ENCODE assay signal across 13 mouse cellular contexts in genomic region chr2:32681754-32682153, GRCm38 (mm10). TPM values are rescaled to one million over a fixed set of nuclear protein-coding genes. Genes with fewer than 3 reads are reported as not detected.
DNase-seq lines count a peak whose midpoint lies in the region; ATAC-seq and TF ChIP-seq lines count a peak whose summit lies in the region.
"Had no signal": no experiment of that assay in that cellular context is flagged by ENCODE, and none has a peak within 500 bp of the region (broad histone marks: within the 10 kb centered on the region; RNA-seq: fewer than 3 reads in every experiment).

No protein-coding gene starts in this region.

- peaks cover 68% of the 10 kb centered on the region for H3K36me3 ChIP-seq in heart, embryonic 15.5 days

- no peak overlapping the region for H3K4me2 ChIP-seq in heart, embryonic 15.5 days

- no peak overlapping the region for H3K4me3 ChIP-seq in heart, embryonic 15.5 days
- H3K4me3 ChIP-seq in embryonic fibroblast, embryonic 13.5 days (ENCODE audit: insufficient read depth, low read length): no peak overlapping the region
- H3K4me3 ChIP-seq: megakaryocyte, embryonic 14.5 days had no signal

- WGBS in heart, embryonic 15.5 days: 64% methylated on average over 6 of the region's 6 CpGs

- H3K9ac ChIP-seq in heart, embryonic 15.5 days: no peak overlapping the region

- peak; percentile 25; the same call in 1 of the 2 replicates for TF ChIP-seq POLR2A in embryonic fibroblast, embryonic 13.5 days (IDR thresholded peaks at IDR 0.05; ENCODE audit: low read depth, low read length)

- no peaks in the 10 kb centered on the region for H3K27me3 ChIP-seq in heart, embryonic 15.5 days
- H3K27me3 ChIP-seq: megakaryocyte, embryonic 14.5 days had no signal

- H3K27ac ChIP-seq in heart, embryonic 15.5 days: peak overlapping the region; percentile 33; the same call in 1 of the 2 replicates
- H3K27ac ChIP-seq in embryonic fibroblast, embryonic 13.5 days (ENCODE audit: insufficient read depth, low read length): no peak overlapping the region

- intact Hi-C loops in heart, postnatal 10 days (cut with DNase I): no loop called here

- no peak for DNase-seq in heart, postnatal 10 days
- DNase-seq in urinary bladder, postnatal 36 days (ENCODE audit: low spot score in 2 of 2): peak; percentile 43 to 48
- no peak for DNase-seq in urinary bladder, postnatal 4 days (ENCODE audit: low spot score in 2 of 2)
- no peak for DNase-seq in layer of hippocampus, adult 11-12 months (ENCODE audit: low spot score)
- no peak for DNase-seq in thymus, postnatal 10 days (ENCODE audit: low spot score in 2 of 2)

- no peak for TF ChIP-seq CTCF in embryonic fibroblast, embryonic 13.5 days (IDR thresholded peaks at IDR 0.05; ENCODE audit: borderline replicate concordance, insufficient read depth, low read length)

- no peak for ATAC-seq in heart, embryonic 15.5 days (replicated peaks; ENCODE audit: insufficient number of reproducible peaks, insufficient read depth, low FRiP score, low read depth)
- ATAC-seq in inflammation-experienced regulatory T-cells, adult 6 months: no peak

- H3K9me3 ChIP-seq in heart, embryonic 15.5 days (replicated peaks): no peaks in the 10 kb centered on the region
- H3K9me3 ChIP-seq: megakaryocyte, embryonic 14.5 days had no signal

- H3K4me1 ChIP-seq in heart, embryonic 15.5 days (replicated peaks): peaks cover 20% of the 10 kb centered on the region
- peaks cover 10% of the 10 kb centered on the region; the same call in 1 of the 2 replicates for H3K4me1 ChIP-seq in embryonic fibroblast, embryonic 13.5 days (ENCODE audit: control insufficient read depth, insufficient read depth, low read length)

RNA-seq across cellular contexts. Expression of gene Fpgs, which starts 22.2 kb away (rescaled TPM):
- polyA plus RNA-seq in heart, embryonic 15.5 days (2015; fragmentation: Nextera tagmentation; extraction: Ambion mirVana): 13.8 and 19.7 TPM in 2 replicates
- total RNA-seq in heart, postnatal 10 days (2021): 10 to 100 TPM in 1 of 2 experiments, 1 to 10 TPM in 1; 9.9 to 11.7 TPM
- 20.2 and 26.4 TPM in 2 replicates for polyA plus RNA-seq in embryonic fibroblast, embryonic 13.5 days (2011; ENCODE audit: insufficient read length, low read depth, missing spikeins)
- polyA plus RNA-seq in inflammation-experienced regulatory T-cells, adult 6 months (2017; shearing (Covaris generic)): 1 to 10 TPM; 3.2 to 7.2 (median 5.8) TPM

RNA-seq across cellular contexts. Expression of gene Cdk9, which starts 31.1 kb away (rescaled TPM):
- 45.5 and 66.6 TPM in 2 replicates for polyA plus RNA-seq in heart, embryonic 15.5 days (2015; fragmentation: Nextera tagmentation; extraction: Ambion mirVana)
- 10 to 100 TPM; 35.4 to 37.6 TPM for total RNA-seq in heart, postnatal 10 days (2021)
- polyA plus RNA-seq in embryonic fibroblast, embryonic 13.5 days (2011; ENCODE audit: insufficient read length, low read depth, missing spikeins): 77.9 and 82.0 TPM in 2 replicates
- polyA plus RNA-seq in inflammation-experienced regulatory T-cells, adult 6 months (2017; shearing (Covaris generic)): 10 to 100 TPM; 21.2 to 31.2 (median 30.4) TPM

RNA-seq across cellular contexts. Expression of gene Eng, which starts 35.4 kb away (rescaled TPM):
- 144 and 163 TPM in 2 replicates for polyA plus RNA-seq in heart, embryonic 15.5 days (2015; fragmentation: Nextera tagmentation; extraction: Ambion mirVana)
- total RNA-seq in heart, postnatal 10 days (2021): 100 to 1,000 TPM; 152 to 166 TPM
- polyA plus RNA-seq in embryonic fibroblast, embryonic 13.5 days (2011; ENCODE audit: insufficient read length, low read depth, missing spikeins): 15.1 and 17.1 TPM in 2 replicates
- not detected for polyA plus RNA-seq in inflammation-experienced regulatory T-cells, adult 6 months (2017; shearing (Covaris generic))

RNA-seq across cellular contexts. Expression of gene Sh2d3c, which starts 39.1 kb away (rescaled TPM):
- polyA plus RNA-seq in heart, embryonic 15.5 days (2015; fragmentation: Nextera tagmentation; extraction: Ambion mirVana): 25.7 and 33.4 TPM in 2 replicates
- total RNA-seq in heart, postnatal 10 days (2021): 10 to 100 TPM; 45.3 to 47.1 TPM
- polyA plus RNA-seq in embryonic fibroblast, embryonic 13.5 days (2011; ENCODE audit: insufficient read length, low read depth, missing spikeins): 2.1 and 2.6 TPM in 2 replicates
- polyA plus RNA-seq in inflammation-experienced regulatory T-cells, adult 6 months (2017; shearing (Covaris generic)): 10 to 100 TPM; 56.2 to 83.0 (median 61.4) TPM

RNA-seq across cellular contexts. Expression of gene 6330409D20Rik, which starts 59.1 kb away (rescaled TPM):
- 0.16 TPM in 1 of 2 replicates, not detected in the other for polyA plus RNA-seq in heart, embryonic 15.5 days (2015; fragmentation: Nextera tagmentation; extraction: Ambion mirVana)
- total RNA-seq in heart, postnatal 10 days (2021): not detected
- not detected in 2 replicates for polyA plus RNA-seq in embryonic fibroblast, embryonic 13.5 days (2011; ENCODE audit: insufficient read length, low read depth, missing spikeins)
- polyA plus RNA-seq in inflammation-experienced regulatory T-cells, adult 6 months (2017; shearing (Covaris generic)): 1 to 10 TPM in 2 of 3 experiments, not detected in 1; 1.2 to 1.3 TPM
- total RNA-seq: heart, adult 8-10 months had no signal
- polyA plus RNA-seq: kidney, embryonic 14.5 days; liver, embryonic 16.5 days; urinary bladder, adult 2 months had no signal

Comparison
In these comparisons a context has a peak if more than half of its experiments do, and no peak if none do; other contexts are left out.
1. DNase-seq: peak in urinary bladder, postnatal 36 days (2 of 2); none in heart, postnatal 10 days (0 of 2), urinary bladder, postnatal 4 days (0 of 2), layer of hippocampus, adult 11-12 months (single experiment) and thymus, postnatal 10 days (0 of 2).
2. RNA of gene Eng, which starts 35.4 kb away (polyA plus RNA-seq): 144 to 163 TPM in heart, embryonic 15.5 days and 15.1 to 17.1 TPM in embryonic fibroblast, embryonic 13.5 days; not detected in inflammation-experienced regulatory T-cells, adult 6 months; every median in the first group is over 10 times any median in the second.